Comparison of ENCODE assay signal across 23 mouse cellular contexts in genomic region chr8:106640921-106641320, GRCm38 (mm10). TPM values are rescaled to one million over a fixed set of nuclear protein-coding genes. Genes with fewer than 3 reads are reported as not detected.
A peak's percentile ranks its signal among the peaks of the same experiment; 100 is the strongest.
DNase-seq lines count a peak whose midpoint lies in the region; ATAC-seq and TF ChIP-seq lines count a peak whose summit lies in the region.
"Had no signal": no experiment of that assay in that cellular context is flagged by ENCODE, and none has a peak within 500 bp of the region (broad histone marks: within the 10 kb centered on the region; RNA-seq: fewer than 3 reads in every experiment).

No protein-coding gene starts in this region.

- no peak overlapping the region for H3K4me2 ChIP-seq in embryonic facial prominence, embryonic 14.5 days (ENCODE audit: low read depth, low read length)
- no peak overlapping the region for H3K4me2 ChIP-seq in lung, postnatal 0 days (replicated peaks; ENCODE audit: low read depth, low read length)
- H3K4me2 ChIP-seq: heart, embryonic 11.5 days; hindbrain, embryonic 15.5 days; kidney, embryonic 15.5 days; limb, embryonic 13.5 days had no signal

- no peaks in the 10 kb centered on the region for H3K9me3 ChIP-seq in embryonic facial prominence, embryonic 14.5 days (ENCODE audit: control insufficient read depth, low read length)
- no peaks in the 10 kb centered on the region for H3K9me3 ChIP-seq in embryonic facial prominence, embryonic 10.5 days
- no peaks in the 10 kb centered on the region for H3K9me3 ChIP-seq in lung, postnatal 0 days (ENCODE audit: low read length)
- H3K9me3 ChIP-seq: forebrain, embryonic 10.5 days; G1E; hindbrain, embryonic 15.5 days; kidney, embryonic 15.5 days; limb, embryonic 13.5 days had no signal

- H3K4me3 ChIP-seq in embryonic facial prominence, embryonic 14.5 days (ENCODE audit: low read depth, low read length): no peak overlapping the region
- no peak overlapping the region for H3K4me3 ChIP-seq in embryonic facial prominence, embryonic 10.5 days
- no peak overlapping the region for H3K4me3 ChIP-seq in lung, postnatal 0 days (ENCODE audit: low read depth, low read length)
- H3K4me3 ChIP-seq in kidney, adult 2 months (ENCODE audit: insufficient read depth, low read depth, low read length): no peak overlapping the region
- H3K4me3 ChIP-seq in heart, adult 2 months: no peak overlapping the region
- H3K4me3 ChIP-seq: forebrain, embryonic 10.5 days; hindbrain, embryonic 15.5 days; kidney, embryonic 15.5 days; limb, embryonic 13.5 days had no signal

- intact Hi-C loops in heart, adult 2 months (cut with DNase I): no loop called here

- no peak overlapping the region for H3K9ac ChIP-seq in embryonic facial prominence, embryonic 14.5 days (ENCODE audit: low read depth, low read length)
- H3K9ac ChIP-seq in lung, postnatal 0 days (replicated peaks; ENCODE audit: low read depth): no peak overlapping the region
- H3K9ac ChIP-seq in heart, adult 2 months (ENCODE audit: low read depth, low read length): no peak overlapping the region
- H3K9ac ChIP-seq: hindbrain, embryonic 15.5 days; kidney, embryonic 15.5 days; limb, embryonic 13.5 days had no signal

- no peak for TF ChIP-seq POLR2A in kidney, adult 2 months (IDR thresholded peaks at IDR 0.05; ENCODE audit: low read depth, low read length)
- no peak for TF ChIP-seq POLR2A in heart, adult 2 months (IDR thresholded peaks at IDR 0.05; ENCODE audit: insufficient read depth, low read depth, low read length)

- no peak for TF ChIP-seq EP300 in lung, postnatal 0 days (IDR thresholded peaks at IDR 0.05)
- no peak for TF ChIP-seq EP300 in heart, adult 2 months (IDR thresholded peaks at IDR 0.05; ENCODE audit: insufficient read depth, low read depth, low read length)

- DNase-seq in embryonic facial prominence, embryonic 14.5 days (ENCODE audit: low spot score): no peak
- DNase-seq in embryonic facial prominence, embryonic 10.5 days (ENCODE audit: low spot score): no peak
- no peak for DNase-seq in lung, postnatal 0 days (ENCODE audit: low spot score)
- DNase-seq in lung, postnatal 14 days: no peak
- peak; percentile 24 for DNase-seq in NIH3T3 (ENCODE audit: low read depth)
- no peak for DNase-seq in kidney, adult 2 months
- DNase-seq in heart, adult 2 months: no peak
- DNase-seq: adrenal gland, postnatal 14 days; cerebellum, adult 9-11 months; gastrocnemius, postnatal 10 days; layer of hippocampus, adult 9-11 months; lung, postnatal 4 days; thymus, postnatal 36 days had no signal

- TF ChIP-seq CTCF in lung, postnatal 0 days (IDR thresholded peaks at IDR 0.05): no peak
- TF ChIP-seq CTCF in kidney, adult 2 months (conservative IDR thresholded peaks at IDR 0.05; ENCODE audit: insufficient read depth, insufficient read length, low read depth, low read length): no peak
- no peak for TF ChIP-seq CTCF in heart, adult 2 months (IDR thresholded peaks at IDR 0.05)

- no peak for ATAC-seq in embryonic facial prominence, embryonic 14.5 days (ENCODE audit: low read depth)
- no peak for ATAC-seq in lung, postnatal 0 days
- ATAC-seq: forebrain, embryonic 16.5 days; intestine, embryonic 16.5 days; midbrain, embryonic 16.5 days had no signal

- 63% methylated on average over 5 of the region's 5 CpGs for WGBS in embryonic facial prominence, embryonic 14.5 days
- WGBS in embryonic facial prominence, embryonic 10.5 days: 77% methylated on average over 5 of the region's 5 CpGs
- WGBS in lung, postnatal 0 days: 43% methylated on average over 5 of the region's 5 CpGs
- WGBS in kidney, adult 2 months: 82% methylated on average over 5 of the region's 5 CpGs
- WGBS in heart, adult 2 months: 71% methylated on average over 5 of the region's 5 CpGs

- H3K79me2 ChIP-seq in heart, adult 2 months (replicated peaks; ENCODE audit: control insufficient read depth, insufficient read depth, low read length): no peaks in the 10 kb centered on the region

- 0 out of 2 replicates have a peak overlapping the region, but pooled peaks have one; percentile 0 for H3K27ac ChIP-seq in embryonic facial prominence, embryonic 14.5 days (replicated peaks; ENCODE audit: low read depth, low read length)
- H3K27ac ChIP-seq in embryonic facial prominence, embryonic 10.5 days (replicated peaks): no peak overlapping the region
- peak overlapping the region; percentile 34 for H3K27ac ChIP-seq in lung, postnatal 0 days (ENCODE audit: low read length)
- H3K27ac ChIP-seq in kidney, adult 2 months (ENCODE audit: insufficient read depth, low read depth, low read length): no peak overlapping the region
- H3K27ac ChIP-seq in heart, adult 2 months: no peak overlapping the region
- H3K27ac ChIP-seq: forebrain, embryonic 10.5 days; hindbrain, embryonic 15.5 days; kidney, embryonic 15.5 days; limb, embryonic 13.5 days had no signal

- 0 out of 2 replicates have a peak, but pooled peaks cover under 1% of the 10 kb centered on the region for H3K4me1 ChIP-seq in embryonic facial prominence, embryonic 14.5 days (ENCODE audit: control insufficient read depth, insufficient read depth, low read length)
- H3K4me1 ChIP-seq in embryonic facial prominence, embryonic 10.5 days: peaks cover 32% of the 10 kb centered on the region
- H3K4me1 ChIP-seq in lung, postnatal 0 days (ENCODE audit: insufficient read depth, low read depth, low read length): no peaks in the 10 kb centered on the region
- H3K4me1 ChIP-seq in kidney, adult 2 months (ENCODE audit: control insufficient read depth, insufficient read depth, low read length): peaks cover 25% of the 10 kb centered on the region; the same call in 1 of the 2 replicates
- H3K4me1 ChIP-seq in heart, adult 2 months (ENCODE audit: control insufficient read depth, insufficient read depth, low read length): no peaks in the 10 kb centered on the region
- H3K4me1 ChIP-seq: hindbrain, embryonic 15.5 days had no signal

- no peaks in the 10 kb centered on the region for H3K27me3 ChIP-seq in embryonic facial prominence, embryonic 14.5 days (replicated peaks; ENCODE audit: control insufficient read depth, insufficient read depth, low read length)
- H3K27me3 ChIP-seq in embryonic facial prominence, embryonic 10.5 days (replicated peaks; ENCODE audit: low read depth, poor library complexity, severe bottlenecking): no peaks in the 10 kb centered on the region
- H3K27me3 ChIP-seq in lung, postnatal 0 days (replicated peaks; ENCODE audit: insufficient read depth, low read length): no peaks in the 10 kb centered on the region
- no peaks in the 10 kb centered on the region for H3K27me3 ChIP-seq in kidney, adult 2 months (replicated peaks; ENCODE audit: control insufficient read depth, insufficient read depth, low read length)
- H3K27me3 ChIP-seq in heart, adult 2 months (ENCODE audit: control insufficient read depth, insufficient read depth, low read length): no peaks in the 10 kb centered on the region
- H3K27me3 ChIP-seq: hindbrain, embryonic 15.5 days; kidney, embryonic 15.5 days; limb, embryonic 13.5 days had no signal

- no peaks in the 10 kb centered on the region for H3K36me3 ChIP-seq in embryonic facial prominence, embryonic 14.5 days (ENCODE audit: control insufficient read depth, insufficient read depth, low read length)
- H3K36me3 ChIP-seq in embryonic facial prominence, embryonic 10.5 days (replicated peaks): no peaks in the 10 kb centered on the region
- no peaks in the 10 kb centered on the region for H3K36me3 ChIP-seq in lung, postnatal 0 days (ENCODE audit: insufficient read depth, low read length)
- H3K36me3 ChIP-seq in kidney, adult 2 months (ENCODE audit: control insufficient read depth, insufficient read depth, low read length): no peaks in the 10 kb centered on the region
- H3K36me3 ChIP-seq in heart, adult 2 months (ENCODE audit: control insufficient read depth, insufficient read depth, low read length): no peaks in the 10 kb centered on the region
- H3K36me3 ChIP-seq: forebrain, embryonic 10.5 days; G1E; hindbrain, embryonic 15.5 days; kidney, embryonic 15.5 days; limb, embryonic 13.5 days had no signal

RNA-seq across cellular contexts. Expression of gene Cdh1, which starts 37.8 kb away (rescaled TPM):
- 37.3 and 47.5 TPM in 2 replicates for polyA plus RNA-seq in embryonic facial prominence, embryonic 14.5 days (2014; fragmentation: Nextera tagmentation; extraction: Ambion mirVana)
- 22.1 and 24.4 TPM in 2 replicates for polyA plus RNA-seq in embryonic facial prominence, embryonic 10.5 days (2016; fragmentation: Nextera tagmentation; extraction: Ambion mirVana)
- polyA plus RNA-seq in lung, postnatal 0 days (2015; fragmentation: Nextera tagmentation; extraction: Ambion mirVana): 88.2 and 106 TPM in 2 replicates
- 68.7 and 81.7 TPM in 2 replicates for polyA plus RNA-seq in kidney, adult 2 months (2012; rRNA removed)
- total RNA-seq in heart, adult 2 months (2021): not detected
- 0.09 and 2.4 TPM in 2 replicates for polyA plus RNA-seq in heart, adult 2 months (2012; rRNA removed)
- total RNA-seq: megakaryocyte-erythroid progenitor cell, adult 5-6 weeks had no signal
- polyA plus RNA-seq: G1E had no signal

RNA-seq across cellular contexts. Expression of gene Tango6, which starts 41.9 kb away (rescaled TPM):
- 6.1 and 7.2 TPM in 2 replicates for polyA plus RNA-seq in embryonic facial prominence, embryonic 14.5 days (2014; fragmentation: Nextera tagmentation; extraction: Ambion mirVana)
- polyA plus RNA-seq in embryonic facial prominence, embryonic 10.5 days (2016; fragmentation: Nextera tagmentation; extraction: Ambion mirVana): 16.3 and 16.8 TPM in 2 replicates
- 3.5 and 3.7 TPM in 2 replicates for polyA plus RNA-seq in lung, postnatal 0 days (2015; fragmentation: Nextera tagmentation; extraction: Ambion mirVana)
- polyA plus RNA-seq in kidney, adult 2 months (2012; rRNA removed): 6.1 TPM in 2 replicates
- total RNA-seq in heart, adult 2 months (2021): 10 to 100 TPM; 10.2 to 10.5 TPM
- 5.2 and 7.7 TPM in 2 replicates for polyA plus RNA-seq in heart, adult 2 months (2012; rRNA removed)

Comparison
In these comparisons a context has a peak if more than half of its experiments do, and no peak if none do; other contexts are left out.
1. H3K27ac ChIP-seq: peak in embryonic facial prominence, embryonic 14.5 days (single experiment) and lung, postnatal 0 days (single experiment); none in embryonic facial prominence, embryonic 10.5 days (single experiment), kidney, adult 2 months (single experiment) and heart, adult 2 months (single experiment).